Mouse (Mus musculus): ENCODE data around the gene Sf3a3. TPM values are rescaled to one million over a fixed set of nuclear protein-coding genes. Genes with fewer than 3 reads are reported as not detected.

Gene Sf3a3
- total and polyA plus RNA-seq, 3 experiments = 53.7 to 172 (median 106) TPM

DNA sequence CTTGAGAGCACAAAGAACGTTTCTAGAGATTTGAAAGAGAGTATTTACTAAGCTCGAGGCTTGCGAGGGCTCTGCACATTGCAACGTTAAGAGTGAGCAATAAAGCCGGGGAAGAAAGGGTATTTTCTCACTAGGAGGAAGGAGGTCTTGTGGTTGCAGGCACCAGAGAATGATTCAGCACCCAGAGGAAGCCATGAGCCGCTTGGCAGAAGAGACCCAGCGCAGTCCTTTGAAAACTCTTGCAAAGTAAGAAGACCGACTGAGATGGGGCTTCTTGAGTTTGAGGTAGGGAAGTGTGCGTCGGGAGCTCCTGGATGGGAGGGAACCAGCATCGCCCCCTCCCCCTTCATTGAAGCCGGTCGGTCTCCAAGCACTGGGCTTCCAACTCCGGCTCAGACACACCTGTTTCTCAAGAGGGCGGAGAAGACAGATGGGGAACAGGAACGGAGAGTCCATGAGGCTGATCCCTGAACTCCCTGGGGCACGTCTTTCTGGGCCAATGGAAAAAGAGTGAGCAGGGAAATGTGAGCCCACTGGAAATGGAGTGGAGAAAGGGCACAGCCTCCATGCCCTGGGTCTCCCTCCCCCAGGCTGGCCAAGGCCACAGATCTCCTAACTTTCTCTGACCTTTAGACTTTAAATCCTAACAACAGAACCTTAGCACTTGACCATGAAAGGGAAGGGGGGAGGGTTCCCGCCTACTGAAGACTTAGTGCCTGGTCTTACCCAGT, 18.6 kb upstream of the Sf3a3 start:
- Histone ChIP-seq H3K27me3 (ENCODE audit: insufficient read depth, low read length) (no peaks in the 10 kb centered on the region), H3K4me1 (ENCODE audit: insufficient read depth, low read depth, low read length) (peaks cover 66% of the 10 kb centered on the region), H3K4me3 (ENCODE audit: low read depth, low read length) (peak overlapping the region; percentile 70), H3K9me3 (replicated peaks) (no peaks in the 10 kb centered on the region), H3K36me3 (replicated peaks) (peaks cover 27% of the 10 kb centered on the region)
- DNase-seq (ENCODE audit: low spot score) (peak; percentile 58), ATAC-seq (ENCODE audit: extremely low read depth, insufficient number of reproducible peaks, low FRiP score, poor library complexity, severe bottlenecking) (no peak)
- TF ChIP-seq POLR2AphosphoS5 (IDR thresholded peaks at IDR 0.05; ENCODE audit: insufficient replicate concordance, low read depth, low read length) (no peak), GATA2 (IDR thresholded peaks at IDR 0.05; ENCODE audit: borderline replicate concordance, low read depth, low read length) (no peak), TAL1 (conservative IDR thresholded peaks at IDR 0.05; ENCODE audit: low read depth, low read length) (no peak), GATA1 (IDR thresholded peaks at IDR 0.05; ENCODE audit: borderline replicate concordance, low read length) (no peak), CTCF (IDR thresholded peaks at IDR 0.05; ENCODE audit: low read depth, low read length) (no peak)

DNA sequence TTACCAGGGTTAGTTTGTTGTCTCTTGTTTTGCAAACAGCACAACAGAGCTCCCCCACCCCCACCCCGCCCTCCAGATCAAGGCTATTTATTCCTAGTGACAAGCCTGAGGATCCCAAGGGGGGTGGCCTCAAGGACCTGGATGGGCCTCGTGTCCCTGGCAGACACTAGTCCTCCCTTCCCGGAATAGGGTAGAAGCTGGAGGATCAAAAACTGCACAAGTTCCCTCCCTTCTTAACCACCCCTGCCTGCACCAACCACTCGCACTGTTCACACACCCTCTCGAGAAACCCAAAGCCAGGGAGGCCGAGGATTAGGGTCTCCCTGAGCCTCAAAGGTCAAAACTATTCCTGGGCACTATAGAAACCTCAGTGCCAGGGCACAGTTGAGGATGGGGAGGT, 14.8 kb upstream of the Sf3a3 start:
- TF ChIP-seq POLR2AphosphoS5 (IDR thresholded peaks at IDR 0.05; ENCODE audit: insufficient replicate concordance, low read depth, low read length) = no peak
- TF ChIP-seq GATA1 (IDR thresholded peaks at IDR 0.05; ENCODE audit: borderline replicate concordance, low read length) = no peak
- no peak for TF ChIP-seq TAL1 (conservative IDR thresholded peaks at IDR 0.05; ENCODE audit: low read depth, low read length)
- TF ChIP-seq GATA2 (IDR thresholded peaks at IDR 0.05; ENCODE audit: borderline replicate concordance, low read depth, low read length) = no peak
- no peak for TF ChIP-seq CTCF (IDR thresholded peaks at IDR 0.05; ENCODE audit: low read depth, low read length)
- no peaks in the 10 kb centered on the region for H3K27me3 ChIP-seq (ENCODE audit: insufficient read depth, low read length)
- DNase-seq (ENCODE audit: low spot score) (no peak), ATAC-seq (ENCODE audit: extremely low read depth, insufficient number of reproducible peaks, low FRiP score, poor library complexity, severe bottlenecking) (no peak)
- peak overlapping the region; percentile 81; the same call in 1 of the 2 replicates for H3K4me3 ChIP-seq (ENCODE audit: low read depth, low read length)
- H3K36me3 ChIP-seq (replicated peaks) = peaks cover 33% of the 10 kb centered on the region
- H3K9me3 ChIP-seq (replicated peaks) = no peaks in the 10 kb centered on the region
- H3K4me1 ChIP-seq (ENCODE audit: insufficient read depth, low read depth, low read length) = peaks cover 75% of the 10 kb centered on the region

DNA sequence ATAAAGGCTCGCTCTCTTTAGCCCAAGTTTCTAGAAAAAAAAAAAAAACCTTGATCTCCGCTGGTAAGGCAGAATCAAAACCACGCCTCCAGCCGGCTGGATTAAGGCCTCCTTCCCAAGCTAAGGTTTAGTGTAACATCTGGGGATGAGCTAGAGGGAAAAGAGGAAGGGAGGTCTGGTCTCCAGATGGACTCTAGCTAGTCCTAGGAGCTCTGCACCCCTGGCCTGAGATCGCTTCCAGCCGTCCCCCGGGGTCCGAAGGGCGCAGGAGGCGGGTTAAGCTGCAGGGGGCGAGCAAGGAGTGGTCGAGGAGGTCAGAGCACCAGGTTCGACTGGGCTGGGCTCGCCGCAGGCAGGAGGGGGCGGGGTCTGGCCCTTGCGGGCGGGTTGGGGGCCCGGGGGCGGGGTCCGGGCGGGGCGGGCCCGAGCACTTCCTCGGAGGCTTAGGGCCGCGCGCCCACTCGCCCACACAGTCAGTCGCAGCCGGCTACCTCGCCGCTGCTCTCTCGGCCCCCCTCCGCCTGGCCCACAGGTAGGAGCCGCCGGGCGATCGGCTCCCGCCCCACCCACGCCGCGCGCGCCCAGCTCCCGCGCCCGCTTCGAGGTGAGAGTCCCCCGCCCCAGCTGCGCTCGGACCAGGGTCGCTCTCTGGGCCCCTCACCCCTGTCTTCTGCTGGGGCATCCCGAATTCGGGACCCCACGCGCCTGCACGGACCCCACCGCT, 14.2 kb upstream of the Sf3a3 start, which contains the start of gene Fhl3:
Gene Fhl3 (plus strand): TSS at position 454 of the 724 bp plus-strand sequence.
- Histone ChIP-seq H3K4me1 (ENCODE audit: insufficient read depth, low read depth, low read length) (peaks cover 75% of the 10 kb centered on the region), H3K4me3 (ENCODE audit: low read depth, low read length) (peak within 1 kb of the TSS; percentile 81)

GRCm38 (mm10) chr4:124701052-124701845, 13.3 kb upstream of the Sf3a3 start:
- H3K4me3 ChIP-seq (ENCODE audit: low read depth, low read length) = peak overlapping the region; percentile 81
- peaks cover 48% of the 10 kb centered on the region for H3K36me3 ChIP-seq (replicated peaks)
- peak; percentile 54 for DNase-seq (ENCODE audit: low spot score)
- H3K4me1 ChIP-seq (ENCODE audit: insufficient read depth, low read depth, low read length) = peaks cover 75% of the 10 kb centered on the region
- TF ChIP-seq GATA1 (IDR thresholded peaks at IDR 0.05; ENCODE audit: borderline replicate concordance, low read length) (no peak), GATA2 (IDR thresholded peaks at IDR 0.05; ENCODE audit: borderline replicate concordance, low read depth, low read length) (no peak), TAL1 (conservative IDR thresholded peaks at IDR 0.05; ENCODE audit: low read depth, low read length) (no peak), POLR2AphosphoS5 (IDR thresholded peaks at IDR 0.05; ENCODE audit: insufficient replicate concordance, low read depth, low read length) (no peak), CTCF (IDR thresholded peaks at IDR 0.05; ENCODE audit: low read depth, low read length) (no peak)
- H3K9me3 ChIP-seq (replicated peaks) = no peaks in the 10 kb centered on the region
- no peaks in the 10 kb centered on the region for H3K27me3 ChIP-seq (ENCODE audit: insufficient read depth, low read length)
- peak; percentile 42; the same call in 1 of the 2 replicates for ATAC-seq (ENCODE audit: extremely low read depth, insufficient number of reproducible peaks, low FRiP score, poor library complexity, severe bottlenecking)

More for the DNA sequence above, 14.2 kb upstream of the Sf3a3 start, which contains the start of gene Fhl3:
- Histone ChIP-seq H3K27me3 (ENCODE audit: insufficient read depth, low read length) (no peaks in the 10 kb centered on the region), H3K9me3 (replicated peaks) (no peaks in the 10 kb centered on the region), H3K36me3 (replicated peaks) (peaks cover 40% of the 10 kb centered on the region)
- TF ChIP-seq TAL1 (conservative IDR thresholded peaks at IDR 0.05; ENCODE audit: low read depth, low read length) = no peak
- TF ChIP-seq GATA2 (IDR thresholded peaks at IDR 0.05; ENCODE audit: borderline replicate concordance, low read depth, low read length) = no peak
- no peak for TF ChIP-seq GATA1 (IDR thresholded peaks at IDR 0.05; ENCODE audit: borderline replicate concordance, low read length)
- no peak for TF ChIP-seq POLR2AphosphoS5 (IDR thresholded peaks at IDR 0.05; ENCODE audit: insufficient replicate concordance, low read depth, low read length)
- no peak for TF ChIP-seq CTCF (IDR thresholded peaks at IDR 0.05; ENCODE audit: low read depth, low read length)
- ATAC-seq (ENCODE audit: extremely low read depth, insufficient number of reproducible peaks, low FRiP score, poor library complexity, severe bottlenecking) (peak; percentile 17), DNase-seq (ENCODE audit: low spot score) (peak; percentile 74)

DNA sequence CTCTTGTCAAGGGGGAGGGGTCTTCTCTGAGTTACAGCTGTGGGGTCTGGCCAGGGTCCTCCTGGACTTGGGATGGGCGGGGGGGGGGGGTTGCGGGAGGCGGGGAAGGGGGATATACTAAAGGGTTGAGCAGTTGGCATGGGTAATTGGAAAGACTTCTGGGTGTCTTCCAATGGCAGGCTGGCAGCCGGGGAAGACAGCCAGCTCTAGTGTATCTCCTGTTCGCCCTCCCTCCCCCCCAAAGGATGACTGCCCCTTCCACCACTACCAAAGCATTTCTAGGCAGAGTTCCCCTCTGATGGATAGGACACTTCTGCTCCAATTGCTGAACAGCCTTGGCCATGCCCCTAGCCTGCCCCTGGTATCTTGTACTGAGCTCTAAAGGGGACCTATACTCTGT, 12.7 kb upstream of the Sf3a3 start:
- no peak for TF ChIP-seq CTCF (IDR thresholded peaks at IDR 0.05; ENCODE audit: low read depth, low read length)
- no peak for TF ChIP-seq GATA2 (IDR thresholded peaks at IDR 0.05; ENCODE audit: borderline replicate concordance, low read depth, low read length)
- TF ChIP-seq GATA1 (IDR thresholded peaks at IDR 0.05; ENCODE audit: borderline replicate concordance, low read length) = no peak
- TF ChIP-seq TAL1 (conservative IDR thresholded peaks at IDR 0.05; ENCODE audit: low read depth, low read length) = no peak
- no peak for TF ChIP-seq POLR2AphosphoS5 (IDR thresholded peaks at IDR 0.05; ENCODE audit: insufficient replicate concordance, low read depth, low read length)
- no peaks in the 10 kb centered on the region for H3K27me3 ChIP-seq (ENCODE audit: insufficient read depth, low read length)
- ATAC-seq (ENCODE audit: extremely low read depth, insufficient number of reproducible peaks, low FRiP score, poor library complexity, severe bottlenecking) = no peak
- H3K9me3 ChIP-seq (replicated peaks) = no peaks in the 10 kb centered on the region
- H3K36me3 ChIP-seq (replicated peaks) = peaks cover 54% of the 10 kb centered on the region
- peaks cover 70% of the 10 kb centered on the region for H3K4me1 ChIP-seq (ENCODE audit: insufficient read depth, low read depth, low read length)
- H3K4me3 ChIP-seq (ENCODE audit: low read depth, low read length) = peak overlapping the region; percentile 81; the same call in 1 of the 2 replicates
- no peak for DNase-seq (ENCODE audit: low spot score)
